Mouse (Mus musculus) small intestine, adult 2 months (tissue): Measurements from ENCODE around the gene Apoe.

Experiments used
- CTCF ChIP-seq: fragments of 200-500 bp; IDR thresholded peaks from 2 replicates; pipeline ENCODE4 v1.5.1; 2012; ENCODE audit warnings: low read depth, mild to moderate bottlenecking, control low read depth, inconsistent platforms, low read length, moderate library complexity, mixed read lengths; ENCODE audit not compliant: insufficient replicate concordance, insufficient read length; ENCODE audit errors: extremely low read depth
- POLR2A ChIP-seq: fragments of 200-500 bp; IDR thresholded peaks from 2 replicates; pipeline ENCODE4 v1.6.1; 2012; ENCODE audit warnings: low read depth, mild to moderate bottlenecking, control low read depth, inconsistent platforms, low read length, moderate library complexity

DNA sequence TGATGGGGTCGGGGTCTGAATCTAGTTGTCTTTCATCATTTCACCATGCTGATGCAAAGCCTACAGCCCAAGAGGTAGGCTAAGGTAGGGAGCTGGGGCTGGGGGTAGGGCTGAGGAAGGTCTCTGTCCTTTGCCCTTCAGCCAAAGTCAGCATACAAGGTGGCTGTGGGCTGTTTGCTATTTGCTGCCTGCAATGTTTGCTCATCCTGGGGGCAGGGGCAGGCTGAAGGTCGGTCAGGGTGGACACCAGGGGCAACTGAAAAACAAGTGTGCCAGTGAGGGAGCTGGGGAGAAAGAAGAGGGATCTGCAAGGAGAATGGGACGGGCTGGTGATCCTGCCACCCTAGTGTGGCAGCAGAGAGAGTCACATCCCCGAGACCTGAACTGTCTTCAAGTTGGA, 13.6 kb downstream of the Apoe start:
- TF ChIP-seq POLR2A (no peak), CTCF (no peak)
